ENCODE assay signal across 16 mouse cellular contexts in genomic region chr9:102504716-102505378, GRCm38 (mm10). TPM values are rescaled to one million over a fixed set of nuclear protein-coding genes. Genes with fewer than 3 reads are reported as not detected.
DNase-seq lines count a peak whose midpoint lies in the region; ATAC-seq lines count a peak whose summit lies in the region.
"Had no signal": no experiment of that assay in that cellular context is flagged by ENCODE, and none has a peak within 500 bp of the region (broad histone marks: within the 10 kb centered on the region; RNA-seq: fewer than 3 reads in every experiment).

No protein-coding gene starts in this region.

- peaks cover 8% of the 10 kb centered on the region; the same call in 1 of the 2 replicates for H3K4me1 ChIP-seq in heart, embryonic 11.5 days (ENCODE audit: control insufficient read depth, insufficient read depth, low read length)
- peaks cover 24% of the 10 kb centered on the region for H3K4me1 ChIP-seq in heart, embryonic 15.5 days (replicated peaks)

- peaks cover 34% of the 10 kb centered on the region for H3K27me3 ChIP-seq in heart, embryonic 11.5 days (ENCODE audit: control insufficient read depth, insufficient read depth, low read length)
- H3K27me3 ChIP-seq in heart, embryonic 15.5 days = peaks cover 32% of the 10 kb centered on the region

- DNase-seq in heart, adult 18-20 months = peak; percentile 63 to 74
- peak; percentile 48 for DNase-seq in cerebellum, adult 9-11 months
- peak; percentile 59 to 63 for DNase-seq in cerebellum, postnatal 25 days
- no peak for DNase-seq in frontal cortex, postnatal 14 days (ENCODE audit: low spot score in 2 of 2)
- no peak for DNase-seq in kidney, postnatal 10 days
- DNase-seq: layer of hippocampus, adult 9-11 months; lung, postnatal 10 days; right cerebral cortex, postnatal 4 days; thymus, postnatal 14 days had no signal

- no peak for ATAC-seq in heart, embryonic 11.5 days (replicated peaks; ENCODE audit: insufficient number of reproducible peaks, low FRiP score, low TSS enrichment)
- peak; percentile 74 for ATAC-seq in heart, embryonic 15.5 days (replicated peaks; ENCODE audit: insufficient number of reproducible peaks, insufficient read depth, low FRiP score, low read depth)
- ATAC-seq: activated CD4-positive, CD25-positive, alpha-beta regulatory T cell, adult 4 months had no signal

- H3K27ac ChIP-seq in heart, embryonic 11.5 days (ENCODE audit: low read depth, low read length) = no peak overlapping the region
- H3K27ac ChIP-seq in heart, embryonic 15.5 days = peak overlapping the region; percentile 84
- H3K27ac ChIP-seq: kidney, postnatal 0 days; liver, embryonic 14.5 days had no signal

- no peak overlapping the region for H3K4me2 ChIP-seq in heart, embryonic 11.5 days
- peak overlapping the region; percentile 88; the same call in 1 of the 2 replicates for H3K4me2 ChIP-seq in heart, embryonic 15.5 days

- no peak overlapping the region for H3K9ac ChIP-seq in heart, embryonic 11.5 days (ENCODE audit: low read depth, low read length)
- no peak overlapping the region for H3K9ac ChIP-seq in heart, embryonic 15.5 days
- H3K9ac ChIP-seq: liver, embryonic 14.5 days had no signal

- 64% methylated on average over 3 of the region's 3 CpGs for WGBS in heart, embryonic 11.5 days (ENCODE audit: insufficient replicate concordance)
- 45% methylated on average over 3 of the region's 3 CpGs for WGBS in heart, embryonic 15.5 days

- no peaks in the 10 kb centered on the region for H3K36me3 ChIP-seq in heart, embryonic 11.5 days (ENCODE audit: control insufficient read depth, insufficient read depth, low read length)
- no peaks in the 10 kb centered on the region for H3K36me3 ChIP-seq in heart, embryonic 15.5 days

- H3K9me3 ChIP-seq in heart, embryonic 11.5 days (replicated peaks; ENCODE audit: control insufficient read depth, low read length) = no peaks in the 10 kb centered on the region
- H3K9me3 ChIP-seq in heart, embryonic 15.5 days (replicated peaks) = no peaks in the 10 kb centered on the region

- no peak overlapping the region for H3K4me3 ChIP-seq in heart, embryonic 11.5 days (ENCODE audit: low read depth, low read length)
- H3K4me3 ChIP-seq in heart, embryonic 15.5 days = no peak overlapping the region
- H3K4me3 ChIP-seq: erythroblast, embryonic 14.5 days had no signal

RNA-seq across cellular contexts. Expression of gene Ky, which starts 0.7 kb away (rescaled TPM):
- 10 to 100 TPM in 1 of 2 experiments, 1 to 10 TPM in 1; 7.3 to 12.2 TPM for total RNA-seq in heart, adult 18-20 months (2021)
- 0.27 and 2.3 TPM in 2 replicates for polyA plus RNA-seq in heart, embryonic 11.5 days (2014; fragmentation: Nextera tagmentation; extraction: Ambion mirVana)
- 1.1 and 1.8 TPM in 2 replicates for polyA plus RNA-seq in heart, embryonic 15.5 days (2015; fragmentation: Nextera tagmentation; extraction: Ambion mirVana)
- total RNA-seq: megakaryocyte-erythroid progenitor cell, adult 5-6 weeks had no signal
- polyA plus RNA-seq: erythroblast, embryonic 14.5 days; liver, embryonic 14.5 days had no signal

Comparison
In these comparisons a context has a peak if more than half of its experiments do, and no peak if none do; other contexts are left out.
1. DNase-seq: peak in heart, adult 18-20 months (2 of 2), cerebellum, adult 9-11 months (single experiment) and cerebellum, postnatal 25 days (2 of 2); none in frontal cortex, postnatal 14 days (0 of 2) and kidney, postnatal 10 days (single experiment).